Mouse (Mus musculus) MEL (cell line): Measurements from ENCODE around the gene Dnttip2.

ENCODE experiments used
- CHD2 ChIP-seq: IDR thresholded peaks from 2 replicates; pipeline ENCODE4 v1.6.1; 2011; ENCODE audit warnings: low read length, improper control_type of control experiment
- CTCF ChIP-seq, 3 experiments: IDR thresholded peaks in 2 of 3; conservative IDR thresholded peaks in 1 of 3; 2 replicates each; pipeline ENCODE4 v1.5.1; 2011 to 2012; ENCODE audit warnings: low read length in 3 of 3, low read depth in 2 of 3, mild to moderate bottlenecking in 2 of 3, improper control_type of control experiment in 1 of 3, inconsistent platforms in 1 of 3, mixed read lengths in 1 of 3, moderate library complexity in 1 of 3; ENCODE audit not compliant: control insufficient read depth in 1 of 3, insufficient read depth in 1 of 3, poor library complexity in 1 of 3, severe bottlenecking in 1 of 3
- ELF1 ChIP-seq: IDR thresholded peaks from 2 replicates; pipeline ENCODE4 v1.6.1; 2014; ENCODE audit warnings: low read depth, mild to moderate bottlenecking, inconsistent platforms, low read length, improper control_type of control experiment, moderate library complexity
- NRF1 ChIP-seq: IDR thresholded peaks from 2 replicates; pipeline ENCODE4 v1.6.1; 2014; ENCODE audit warnings: low read depth, mild to moderate bottlenecking, inconsistent platforms, low read length, improper control_type of control experiment, moderate library complexity; ENCODE audit not compliant: poor library complexity, insufficient read depth, severe bottlenecking
- POLR2AphosphoS2 ChIP-seq: IDR thresholded peaks from 2 replicates; pipeline ENCODE4 v1.6.1; 2011; ENCODE audit warnings: low read length, improper control_type of control experiment
- POLR2AphosphoS5 ChIP-seq: IDR thresholded peaks from 2 replicates; pipeline ENCODE4 v1.6.1; 2012; ENCODE audit warnings: low read depth, borderline replicate concordance, mild to moderate bottlenecking, inconsistent platforms, low read length, moderate library complexity, mixed read lengths
- USF1 ChIP-seq: IDR thresholded peaks from 2 replicates; pipeline ENCODE4 v1.6.1; 2014; ENCODE audit warnings: low read depth, mild to moderate bottlenecking, inconsistent platforms, low read length, improper control_type of control experiment, moderate library complexity

DNA sequence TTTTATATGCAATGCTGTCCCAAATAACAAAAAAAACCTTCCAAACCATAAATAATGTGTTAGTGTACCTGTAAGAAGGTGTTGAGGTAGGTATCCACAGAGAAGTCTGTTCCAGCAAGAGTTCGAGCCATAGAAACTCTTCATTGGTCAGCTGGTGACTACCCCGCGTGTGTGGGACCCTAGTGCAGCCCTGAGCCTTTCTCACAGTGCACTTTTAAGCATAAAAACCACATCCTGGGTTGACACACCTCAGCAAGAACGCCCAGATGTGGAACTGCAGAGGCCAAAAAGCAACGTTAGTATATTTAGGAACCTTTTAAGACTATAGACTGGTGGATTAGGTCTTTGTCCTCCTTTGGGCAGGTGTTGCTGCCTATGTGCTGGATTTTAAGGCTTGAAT is 13.0 kb downstream of the Dnttip2 start:
- no peak for TF ChIP-seq CTCF (IDR thresholded peaks at IDR 0.05 in 2 of 3, conservative IDR thresholded peaks at IDR 0.05 in 1 of 3; ENCODE audit: control insufficient read depth in 1 of 3, insufficient read depth in 1 of 3, low read depth in 2 of 3, low read length in 3 of 3, poor library complexity in 1 of 3, severe bottlenecking in 1 of 3)
- TF ChIP-seq USF1: no peak
- no peak for TF ChIP-seq NRF1
- no peak for TF ChIP-seq POLR2AphosphoS2
- TF ChIP-seq POLR2AphosphoS5: no peak
- TF ChIP-seq CHD2: no peak
- no peak for TF ChIP-seq ELF1
